8 mouse cellular contexts compared by ENCODE assay signal in the genomic region with DNA sequence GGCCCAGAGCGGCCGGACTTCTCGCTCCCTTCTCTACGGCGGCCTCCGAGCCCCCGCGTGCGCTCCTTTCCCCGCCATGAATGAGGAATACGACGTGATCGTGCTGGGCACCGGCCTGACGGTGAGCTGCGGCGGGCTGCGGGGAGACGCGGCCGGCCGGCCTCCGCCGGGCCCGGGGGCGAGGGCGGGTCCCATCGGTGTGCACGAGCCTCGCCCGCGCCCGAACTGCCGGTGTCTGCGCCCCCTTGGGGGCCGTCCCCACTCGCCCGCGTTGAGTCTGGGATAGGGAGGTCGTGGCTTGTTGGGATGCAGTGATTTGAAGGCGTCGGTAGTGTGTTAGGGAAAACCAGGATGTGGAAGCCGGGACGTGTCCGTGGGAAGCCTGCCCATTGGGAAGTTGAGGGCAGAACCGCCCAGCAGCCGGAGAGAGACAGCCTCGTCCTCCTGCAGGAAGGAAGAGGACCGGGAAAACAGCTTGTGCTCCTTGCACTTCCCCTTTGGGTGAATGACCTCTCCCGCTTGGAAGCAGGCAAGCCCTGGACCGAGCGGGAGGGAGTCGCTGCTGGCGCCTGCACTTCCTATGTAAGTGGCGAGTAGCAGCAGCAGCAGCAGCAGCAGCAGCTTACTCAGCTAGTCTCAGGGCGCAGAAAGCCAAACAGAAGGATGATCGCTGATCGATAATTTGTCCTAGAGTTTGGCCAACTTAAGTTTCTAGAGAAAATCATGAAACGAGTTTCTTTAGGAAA. TPM values are rescaled to one million over a fixed set of nuclear protein-coding genes. Genes with fewer than 3 reads are reported as not detected.
DNase-seq lines count a peak whose midpoint lies in the region; ATAC-seq and TF ChIP-seq lines count a peak whose summit lies in the region.

No protein-coding gene starts in this region.

- no peak for TF ChIP-seq CTCF in small intestine, adult 2 months (IDR thresholded peaks at IDR 0.05; ENCODE audit: extremely low read depth, insufficient read length, insufficient replicate concordance, low read depth, low read length)

- peak overlapping the region; percentile 80 for H3K27ac ChIP-seq in embryonic facial prominence, embryonic 11.5 days (replicated peaks; ENCODE audit: low read depth, low read length)
- H3K27ac ChIP-seq in limb, embryonic 11.5 days (replicated peaks; ENCODE audit: low read depth, low read length): peak overlapping the region; percentile 95
- H3K27ac ChIP-seq in midbrain, embryonic 12.5 days (replicated peaks): peak overlapping the region; percentile 99
- H3K27ac ChIP-seq in small intestine, adult 2 months (ENCODE audit: insufficient read depth, low read depth, low read length): peak overlapping the region; percentile 98

- peak overlapping the region; percentile 60 for H3K4me2 ChIP-seq in embryonic facial prominence, embryonic 11.5 days (ENCODE audit: low read depth, low read length)
- H3K4me2 ChIP-seq in limb, embryonic 11.5 days (ENCODE audit: low read depth, severe bottlenecking): peak overlapping the region; percentile 67
- peak overlapping the region; percentile 75 for H3K4me2 ChIP-seq in midbrain, embryonic 12.5 days (replicated peaks)

- peak; percentile 45 for ATAC-seq in embryonic facial prominence, embryonic 11.5 days (replicated peaks; ENCODE audit: insufficient number of reproducible peaks, low FRiP score, low TSS enrichment, low read depth)
- ATAC-seq in limb, embryonic 11.5 days (ENCODE audit: insufficient number of reproducible peaks, low FRiP score, low TSS enrichment, low read depth): peak; percentile 61
- peak; percentile 66 for ATAC-seq in midbrain, embryonic 12.5 days (ENCODE audit: low FRiP score, low read depth)

- H3K4me1 ChIP-seq in embryonic facial prominence, embryonic 11.5 days (ENCODE audit: control insufficient read depth, insufficient read depth, low read length): no peaks in the 10 kb centered on the region
- H3K4me1 ChIP-seq in limb, embryonic 11.5 days (ENCODE audit: control insufficient read depth, insufficient read depth, low read length): 0 out of 2 replicates have a peak, but pooled peaks cover 5% of the 10 kb centered on the region
- H3K4me1 ChIP-seq in midbrain, embryonic 12.5 days: peaks cover 27% of the 10 kb centered on the region
- peaks cover 18% of the 10 kb centered on the region for H3K4me1 ChIP-seq in small intestine, adult 2 months (ENCODE audit: control insufficient read depth, insufficient read depth, insufficient read length, low read length)

- WGBS in embryonic facial prominence, embryonic 11.5 days: under 1% methylated on average over 53 of the region's 59 CpGs
- under 1% methylated on average over 59 of the region's 59 CpGs for WGBS in limb, embryonic 11.5 days
- WGBS in midbrain, embryonic 12.5 days: under 1% methylated on average over 59 of the region's 59 CpGs
- under 1% methylated on average over 58 of the region's 59 CpGs for WGBS in small intestine, adult 2 months

- peak; percentile 75 for DNase-seq in 3T3-L1 (ENCODE audit: low read depth, low spot score)
- peak; percentile 69 for DNase-seq in adrenal gland, adult 8-10 months
- peak; percentile 69 for DNase-seq in embryonic facial prominence, embryonic 11.5 days (ENCODE audit: low spot score)
- peak; percentile 99 for DNase-seq in heart, adult 11 months
- DNase-seq in kidney, adult 11 months: peak; percentile 86
- DNase-seq in limb, embryonic 11.5 days (ENCODE audit: low spot score): peak; percentile 74

- TF ChIP-seq POLR2A in small intestine, adult 2 months (IDR thresholded peaks at IDR 0.05; ENCODE audit: low read depth, low read length): peak; percentile 59

- H3K9me3 ChIP-seq in embryonic facial prominence, embryonic 11.5 days (replicated peaks; ENCODE audit: control insufficient read depth, low read length): no peaks in the 10 kb centered on the region
- H3K9me3 ChIP-seq in limb, embryonic 11.5 days (ENCODE audit: control insufficient read depth, low read length): no peaks in the 10 kb centered on the region
- H3K9me3 ChIP-seq in midbrain, embryonic 12.5 days: no peaks in the 10 kb centered on the region

- no peaks in the 10 kb centered on the region for H3K27me3 ChIP-seq in embryonic facial prominence, embryonic 11.5 days (ENCODE audit: control insufficient read depth, insufficient read depth, low read length)
- H3K27me3 ChIP-seq in limb, embryonic 11.5 days (ENCODE audit: control insufficient read depth, insufficient read depth, low read length): no peaks in the 10 kb centered on the region
- no peaks in the 10 kb centered on the region for H3K27me3 ChIP-seq in midbrain, embryonic 12.5 days
- no peaks in the 10 kb centered on the region for H3K27me3 ChIP-seq in small intestine, adult 2 months (ENCODE audit: control insufficient read depth, insufficient read depth, low read length)

- H3K9ac ChIP-seq in embryonic facial prominence, embryonic 11.5 days (replicated peaks; ENCODE audit: low read length): peak overlapping the region; percentile 77
- peak overlapping the region; percentile 97 for H3K9ac ChIP-seq in limb, embryonic 11.5 days (ENCODE audit: low read length)
- peak overlapping the region; percentile 96 for H3K9ac ChIP-seq in midbrain, embryonic 12.5 days (replicated peaks)

- no peaks in the 10 kb centered on the region for H3K36me3 ChIP-seq in embryonic facial prominence, embryonic 11.5 days (replicated peaks; ENCODE audit: control insufficient read depth, insufficient read depth, low read depth, low read length)
- peaks cover 2% of the 10 kb centered on the region; the same call in 1 of the 2 replicates for H3K36me3 ChIP-seq in limb, embryonic 11.5 days (ENCODE audit: control insufficient read depth, insufficient read depth, low read length)
- no peaks in the 10 kb centered on the region for H3K36me3 ChIP-seq in midbrain, embryonic 12.5 days
- 0 out of 2 replicates have a peak, but pooled peaks cover 5% of the 10 kb centered on the region for H3K36me3 ChIP-seq in small intestine, adult 2 months (ENCODE audit: control insufficient read depth, insufficient read depth, low read length)

- H3K4me3 ChIP-seq in embryonic facial prominence, embryonic 11.5 days (ENCODE audit: low read depth, low read length): peak overlapping the region; percentile 61
- peak overlapping the region; percentile 96 for H3K4me3 ChIP-seq in limb, embryonic 11.5 days (ENCODE audit: low read depth, low read length)
- peak overlapping the region; percentile 96 for H3K4me3 ChIP-seq in midbrain, embryonic 12.5 days
- peak overlapping the region; percentile 86 for H3K4me3 ChIP-seq in small intestine, adult 2 months (ENCODE audit: low read depth, low read length)

RNA-seq across cellular contexts. Expression of gene Gdi2, which starts 0.5 kb away (rescaled TPM):
- 100 to 1,000 TPM; 325 to 380 (median 334) TPM for total RNA-seq in adrenal gland, adult 8-10 months (2022)
- 533 and 539 TPM in 2 replicates for polyA plus RNA-seq in embryonic facial prominence, embryonic 11.5 days (2014; fragmentation: Nextera tagmentation; extraction: Ambion mirVana)
- polyA plus RNA-seq in limb, embryonic 11.5 days (2014; fragmentation: Nextera tagmentation; extraction: Ambion mirVana): 487 and 510 TPM in 2 replicates
- polyA plus RNA-seq in midbrain, embryonic 12.5 days (2016; fragmentation: Nextera tagmentation; extraction: Ambion mirVana): 416 and 429 TPM in 2 replicates
- polyA plus RNA-seq in small intestine, adult 2 months (2012; rRNA removed): 69.7 and 115 TPM in 2 replicates

Comparison
In these comparisons a context has a peak if more than half of its experiments do, and no peak if none do; other contexts are left out.
1. Peak in every context shown above with its lines: DNase-seq, ATAC-seq, H3K4me3 ChIP-seq and H3K27ac ChIP-seq.